Mouse (Mus musculus) MEL (cell line): ENCODE results near the gene Smtnl2.
A peak's percentile ranks its signal among the peaks of the same experiment; 100 is the strongest.

ENCODE experiments used
- CTCF ChIP-seq, 3 experiments: IDR thresholded peaks in 2 of 3; conservative IDR thresholded peaks in 1 of 3; 2 replicates each; pipeline ENCODE4 v1.5.1; 2011 to 2012; ENCODE audit warnings: low read length in 3 of 3, low read depth in 2 of 3, mild to moderate bottlenecking in 2 of 3, improper control_type of control experiment in 1 of 3, inconsistent platforms in 1 of 3, mixed read lengths in 1 of 3, moderate library complexity in 1 of 3; ENCODE audit not compliant: control insufficient read depth in 1 of 3, insufficient read depth in 1 of 3, poor library complexity in 1 of 3, severe bottlenecking in 1 of 3
- EP300 ChIP-seq, 2 experiments: IDR thresholded peaks; 2 replicates each; pipeline ENCODE4 v1.6.1; 2011; ENCODE audit warnings: improper control_type of control experiment in 2 of 2, low read length in 2 of 2, low read depth in 1 of 2, mild to moderate bottlenecking in 1 of 2
- POLR2A ChIP-seq, 2 experiments: IDR thresholded peaks; 2 replicates each; pipeline ENCODE4 v1.6.1; 2011 to 2012; ENCODE audit warnings: low read length in 2 of 2, mild to moderate bottlenecking in 2 of 2, control low read depth in 1 of 2, improper control_type of control experiment in 1 of 2, low read depth in 1 of 2, moderate library complexity in 1 of 2; ENCODE audit not compliant: control insufficient read depth in 1 of 2, insufficient read depth in 1 of 2, poor library complexity in 1 of 2

DNA sequence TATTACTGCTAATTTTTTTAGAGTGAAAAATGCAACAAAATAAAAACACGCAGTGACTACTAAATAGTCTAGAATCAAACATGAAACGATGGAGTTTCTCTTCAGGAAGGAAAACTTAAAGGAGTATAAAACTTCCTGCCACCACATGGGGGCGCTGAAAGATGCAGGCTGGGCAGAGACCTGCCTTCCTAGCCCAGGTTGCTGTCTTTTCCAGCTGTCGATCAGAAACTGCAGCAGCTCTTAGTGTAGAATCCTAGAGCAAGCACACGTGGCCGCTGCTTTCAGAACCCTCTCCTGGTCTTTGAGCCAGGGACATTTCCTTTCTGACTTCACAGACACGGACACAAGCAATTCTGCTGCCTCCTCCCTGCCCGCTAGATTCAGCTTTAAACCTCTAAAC, 67.6 kb downstream of the Smtnl2 start:
- TF ChIP-seq POLR2A (IDR thresholded peaks at IDR 0.05; ENCODE audit: control insufficient read depth in 1 of 2, insufficient read depth in 1 of 2, low read depth in 1 of 2, low read length in 2 of 2, poor library complexity in 1 of 2): no peak
- peak; percentile 67 to 83 (median 81) for TF ChIP-seq CTCF (IDR thresholded peaks at IDR 0.05 in 2 of 3, conservative IDR thresholded peaks at IDR 0.05 in 1 of 3; ENCODE audit: control insufficient read depth in 1 of 3, insufficient read depth in 1 of 3, low read depth in 2 of 3, low read length in 3 of 3, poor library complexity in 1 of 3, severe bottlenecking in 1 of 3)
- no peak for TF ChIP-seq EP300 (IDR thresholded peaks at IDR 0.05; ENCODE audit: low read depth in 1 of 2, low read length in 2 of 2)
